In the genomic region with DNA sequence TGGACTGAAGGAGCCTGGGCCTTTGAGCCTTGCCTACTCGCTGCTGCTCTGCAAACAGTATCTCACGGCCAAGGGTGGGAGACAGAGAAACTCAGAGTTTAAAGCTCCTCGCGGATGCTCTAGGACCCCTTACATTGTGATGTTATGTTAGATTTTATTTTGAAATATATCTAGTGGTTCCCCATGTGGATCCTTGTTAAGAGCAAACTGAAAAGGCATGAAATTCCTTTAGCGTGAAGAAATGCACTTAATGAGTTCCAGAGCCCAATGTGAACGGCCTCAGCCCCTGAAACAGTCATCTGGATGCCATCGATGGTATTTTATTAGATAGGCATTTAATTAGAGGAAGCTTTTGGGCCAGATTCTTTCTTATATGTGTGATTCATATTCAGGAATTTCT, we compare ENCODE assay signal across 14 mouse cellular contexts.
A peak's percentile ranks its signal among the peaks of the same experiment; 100 is the strongest.
DNase-seq lines count a peak whose midpoint lies in the region; ATAC-seq and TF ChIP-seq lines count a peak whose summit lies in the region.
"Had no signal": no experiment of that assay in that cellular context is flagged by ENCODE, and none has a peak within 500 bp of the region (broad histone marks: within the 10 kb centered on the region; RNA-seq: fewer than 3 reads in every experiment).

No protein-coding gene starts in this region.

- no peak overlapping the region for H3K4me3 ChIP-seq in heart, embryonic 15.5 days
- H3K4me3 ChIP-seq in neural tube, embryonic 13.5 days: no peak overlapping the region
- H3K4me3 ChIP-seq in neural tube, embryonic 15.5 days (replicated peaks): no peak overlapping the region
- no peak overlapping the region for H3K4me3 ChIP-seq in embryonic fibroblast, embryonic 13.5 days (ENCODE audit: insufficient read depth, low read length)
- H3K4me3 ChIP-seq in stomach, embryonic 16.5 days (replicated peaks; ENCODE audit: low read length): no peak overlapping the region
- H3K4me3 ChIP-seq in liver, embryonic 12.5 days: no peak overlapping the region
- H3K4me3 ChIP-seq: erythroblast, embryonic 14.5 days; myocyte had no signal

- no peak for DNase-seq in heart, postnatal 4 days
- DNase-seq in gastrocnemius, postnatal 10 days: no peak
- DNase-seq: lung, adult 2 months; right cerebral cortex, postnatal 25 days; thymus, postnatal 14 days had no signal

- peak overlapping the region; percentile 45 for H3K27ac ChIP-seq in heart, embryonic 15.5 days
- H3K27ac ChIP-seq in neural tube, embryonic 13.5 days (replicated peaks): 0 out of 2 replicates have a peak overlapping the region, but pooled peaks have one; percentile 23
- H3K27ac ChIP-seq in neural tube, embryonic 15.5 days (replicated peaks): no peak overlapping the region
- peak overlapping the region; percentile 95 for H3K27ac ChIP-seq in embryonic fibroblast, embryonic 13.5 days (ENCODE audit: insufficient read depth, low read length)
- H3K27ac ChIP-seq in stomach, embryonic 16.5 days (ENCODE audit: low read length): peak overlapping the region; percentile 73
- no peak overlapping the region for H3K27ac ChIP-seq in liver, embryonic 12.5 days

- H3K27me3 ChIP-seq in heart, embryonic 15.5 days: no peaks in the 10 kb centered on the region
- no peaks in the 10 kb centered on the region for H3K27me3 ChIP-seq in neural tube, embryonic 13.5 days
- no peaks in the 10 kb centered on the region for H3K27me3 ChIP-seq in neural tube, embryonic 15.5 days (replicated peaks)
- H3K27me3 ChIP-seq in stomach, embryonic 16.5 days (ENCODE audit: control insufficient read depth, insufficient read depth, low read length): no peaks in the 10 kb centered on the region
- H3K27me3 ChIP-seq in liver, embryonic 12.5 days (replicated peaks): no peaks in the 10 kb centered on the region

- 51% methylated on average over 7 of the region's 7 CpGs for WGBS in heart, embryonic 15.5 days
- WGBS in neural tube, embryonic 13.5 days: 45% methylated on average over 7 of the region's 7 CpGs
- 51% methylated on average over 7 of the region's 7 CpGs for WGBS in neural tube, embryonic 15.5 days
- whole genome bisulfite sequencing in stomach, embryonic 16.5 days: 51% methylated on average over 7 of the region's 7 CpGs
- WGBS in liver, embryonic 12.5 days (ENCODE audit: insufficient replicate concordance): 75% methylated on average over 7 of the region's 7 CpGs

- no peak overlapping the region for H3K9ac ChIP-seq in heart, embryonic 15.5 days
- no peak overlapping the region for H3K9ac ChIP-seq in neural tube, embryonic 13.5 days
- H3K9ac ChIP-seq in neural tube, embryonic 15.5 days (replicated peaks): no peak overlapping the region
- H3K9ac ChIP-seq in stomach, embryonic 16.5 days (ENCODE audit: low read length): no peak overlapping the region
- H3K9ac ChIP-seq in liver, embryonic 12.5 days: no peak overlapping the region

- H3K36me3 ChIP-seq in heart, embryonic 15.5 days: peaks cover 19% of the 10 kb centered on the region
- peaks cover 37% of the 10 kb centered on the region for H3K36me3 ChIP-seq in neural tube, embryonic 13.5 days
- H3K36me3 ChIP-seq in neural tube, embryonic 15.5 days: peaks cover 27% of the 10 kb centered on the region
- peaks cover 3% of the 10 kb centered on the region; the same call in 1 of the 2 replicates for H3K36me3 ChIP-seq in stomach, embryonic 16.5 days (ENCODE audit: control insufficient read depth, insufficient read depth, low read length)
- peaks cover 16% of the 10 kb centered on the region for H3K36me3 ChIP-seq in liver, embryonic 12.5 days

- no peak for ATAC-seq in heart, embryonic 15.5 days (replicated peaks; ENCODE audit: insufficient number of reproducible peaks, insufficient read depth, low FRiP score, low read depth)
- no peak for ATAC-seq in neural tube, embryonic 13.5 days (ENCODE audit: low read depth)
- no peak for ATAC-seq in neural tube, embryonic 15.5 days (ENCODE audit: low FRiP score)
- ATAC-seq in stomach, embryonic 16.5 days (ENCODE audit: insufficient read depth, low FRiP score): no peak
- no peak for ATAC-seq in liver, embryonic 12.5 days
- ATAC-seq: inflammation-experienced regulatory T-cells, adult 6 months had no signal

- H3K4me1 ChIP-seq in heart, embryonic 15.5 days (replicated peaks): peaks cover 25% of the 10 kb centered on the region
- peaks cover 14% of the 10 kb centered on the region for H3K4me1 ChIP-seq in neural tube, embryonic 13.5 days (replicated peaks)
- H3K4me1 ChIP-seq in neural tube, embryonic 15.5 days: peaks cover 18% of the 10 kb centered on the region
- H3K4me1 ChIP-seq in embryonic fibroblast, embryonic 13.5 days (ENCODE audit: control insufficient read depth, insufficient read depth, low read length): peaks cover 31% of the 10 kb centered on the region
- peaks cover 10% of the 10 kb centered on the region; the same call in 1 of the 2 replicates for H3K4me1 ChIP-seq in stomach, embryonic 16.5 days (ENCODE audit: control insufficient read depth, insufficient read depth, low read length)
- H3K4me1 ChIP-seq in liver, embryonic 12.5 days: no peaks in the 10 kb centered on the region

- TF ChIP-seq POLR2A in embryonic fibroblast, embryonic 13.5 days (IDR thresholded peaks at IDR 0.05; ENCODE audit: low read depth, low read length): no peak

- no peak overlapping the region for H3K4me2 ChIP-seq in heart, embryonic 15.5 days
- H3K4me2 ChIP-seq in neural tube, embryonic 13.5 days: no peak overlapping the region
- no peak overlapping the region for H3K4me2 ChIP-seq in neural tube, embryonic 15.5 days
- H3K4me2 ChIP-seq in stomach, embryonic 16.5 days (ENCODE audit: low read depth, low read length): no peak overlapping the region
- H3K4me2 ChIP-seq in liver, embryonic 12.5 days: no peak overlapping the region

- no peaks in the 10 kb centered on the region for H3K9me3 ChIP-seq in heart, embryonic 15.5 days (replicated peaks)
- no peaks in the 10 kb centered on the region for H3K9me3 ChIP-seq in neural tube, embryonic 13.5 days
- no peaks in the 10 kb centered on the region for H3K9me3 ChIP-seq in neural tube, embryonic 15.5 days (replicated peaks)
- H3K9me3 ChIP-seq in stomach, embryonic 16.5 days (replicated peaks; ENCODE audit: control insufficient read depth, low read length): no peaks in the 10 kb centered on the region
- H3K9me3 ChIP-seq in liver, embryonic 12.5 days (replicated peaks): no peaks in the 10 kb centered on the region

- no peak for TF ChIP-seq CTCF in embryonic fibroblast, embryonic 13.5 days (IDR thresholded peaks at IDR 0.05; ENCODE audit: borderline replicate concordance, insufficient read depth, low read length)

Comparison
In these comparisons a context has a peak if more than half of its experiments do, and no peak if none do; other contexts are left out.
1. H3K27ac ChIP-seq: peak in heart, embryonic 15.5 days (single experiment), neural tube, embryonic 13.5 days (single experiment), embryonic fibroblast, embryonic 13.5 days (single experiment) and stomach, embryonic 16.5 days (single experiment); none in neural tube, embryonic 15.5 days (single experiment) and liver, embryonic 12.5 days (single experiment).